Mouse (Mus musculus) gastrocnemius, postnatal 36 days (tissue): ENCODE data around the gene Ndufs6. TPM values are rescaled to one million over a fixed set of nuclear protein-coding genes. Genes with fewer than 3 reads are reported as not detected.
A peak's percentile ranks its signal among the peaks of the same experiment; 100 is the strongest.

Experiments used
- DNase-seq, 2 experiments: peaks; one replicate each; pipeline ENCODE4 v3.0.0; 2022
- intact Hi-C: fragments of 180-260 bp; cut with DNase I; formaldehyde crosslinking; loops from one replicate; pipeline ENCODE4 v1.15.1; 2025
- long read RNA-seq, 2 experiments: library from polyadenylated mRNA; stranded (forward); transcript quantifications; one replicate each; pipeline ENCODE4 v2.0.0; 2021
- total RNA-seq, 2 experiments: library from RNA; stranded (reverse); gene quantifications; 2 replicates each; pipeline ENCODE4 v1.2.3; 2021

Gene Ndufs6
- total RNA-seq: 100 to 1,000 TPM; 402 to 419 TPM
- long read RNA-seq, experiment 1, transcript Ndufs6-201 (4 exons, 568 nt): major isoform, 376 of 443 reads
- long read RNA-seq, experiment 1, transcript Ndufs6-202 (4 exons, 534 nt): minor isoform, 22 of 443 reads
- long read RNA-seq, experiment 1, partial matches to known transcripts: 35 of 443 reads
- long read RNA-seq, experiment 1, other reads (novel, unspliced or antisense): 10 of 443 reads
- long read RNA-seq, experiment 2, transcript Ndufs6-202 (4 exons, 534 nt): minor isoform, 37 of 472 reads
- long read RNA-seq, experiment 2, transcript Ndufs6-201 (4 exons, 568 nt): major isoform, 383 of 472 reads
- long read RNA-seq, experiment 2, partial matches to known transcripts: 43 of 472 reads
- long read RNA-seq, experiment 2, other reads (novel, unspliced or antisense): 8 of 472 reads

DNA sequence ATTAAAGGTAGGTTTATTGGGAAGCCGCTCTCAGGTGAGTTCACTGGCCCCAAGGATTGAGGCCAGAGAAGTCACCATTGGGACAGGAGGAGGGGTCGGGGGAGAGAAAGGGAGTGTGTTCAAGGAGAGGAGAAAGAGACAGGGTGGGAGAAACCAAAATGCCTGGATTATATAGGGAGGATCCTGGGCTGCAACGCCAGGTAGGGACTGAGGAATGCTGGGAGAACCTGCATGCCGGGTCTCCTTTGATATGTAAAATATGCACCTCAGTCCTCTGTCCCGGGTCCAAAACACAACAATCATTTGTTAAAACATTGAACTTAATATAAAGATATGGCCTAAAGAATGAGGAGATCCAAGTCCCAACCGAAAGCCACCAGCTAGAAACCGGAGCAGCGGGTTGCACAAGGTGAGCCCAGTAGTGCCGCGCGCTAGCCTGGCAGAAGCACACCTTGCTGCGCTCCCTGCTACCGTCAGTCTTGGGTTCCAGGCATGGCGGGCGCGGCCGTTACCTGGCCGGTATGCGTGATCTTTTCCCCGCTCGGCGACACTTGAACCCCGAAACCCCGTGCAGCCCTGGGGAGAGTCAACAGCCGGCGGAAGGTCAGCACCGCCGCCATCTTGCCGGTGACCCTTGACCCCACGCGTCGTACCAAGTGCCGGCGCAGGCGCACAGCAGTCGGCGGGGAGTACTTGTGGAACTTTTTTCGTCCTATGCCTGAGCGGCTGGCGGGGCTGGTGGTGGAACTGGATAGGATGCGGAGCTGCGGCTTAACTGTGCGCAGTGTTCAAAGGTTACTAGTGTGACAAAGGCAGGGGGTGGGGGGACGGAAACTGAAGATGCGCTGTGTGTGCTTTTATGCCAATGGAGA lies at the start of gene Ndufs6, which contains the start of gene Mrpl36:
Ndufs6 (minus strand) TSS at position 716 of the 872 bp plus-strand sequence.
Mrpl36 (plus strand) TSS at position 687 of the 872 bp plus-strand sequence.
- intact Hi-C loops: no loop called here

DNA sequence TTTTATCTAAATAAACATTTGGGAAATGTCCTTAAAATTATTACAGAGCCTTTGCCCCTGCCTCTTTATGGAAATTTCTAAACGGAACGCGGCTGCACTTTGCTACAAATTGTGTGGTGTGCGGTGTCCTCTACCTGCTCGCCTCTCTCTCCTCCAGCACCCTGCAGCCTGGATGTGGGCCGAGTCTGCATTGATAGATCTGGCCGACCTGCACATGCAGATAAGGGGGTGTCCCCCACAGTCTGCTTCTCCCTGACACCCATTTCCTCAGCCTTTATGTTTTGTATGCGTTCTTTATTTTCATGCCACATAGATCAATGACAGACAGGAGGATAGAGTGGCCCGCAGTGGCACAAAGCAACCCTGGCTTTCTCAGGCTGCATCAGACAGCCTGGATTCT lies 49.3 kb upstream of the Ndufs6 start:
- intact Hi-C loops: no loop called here

More for the DNA sequence above, at the start of gene Ndufs6, which contains the start of gene Mrpl36:
- peak; percentile 86 to 87 for DNase-seq

DNA sequence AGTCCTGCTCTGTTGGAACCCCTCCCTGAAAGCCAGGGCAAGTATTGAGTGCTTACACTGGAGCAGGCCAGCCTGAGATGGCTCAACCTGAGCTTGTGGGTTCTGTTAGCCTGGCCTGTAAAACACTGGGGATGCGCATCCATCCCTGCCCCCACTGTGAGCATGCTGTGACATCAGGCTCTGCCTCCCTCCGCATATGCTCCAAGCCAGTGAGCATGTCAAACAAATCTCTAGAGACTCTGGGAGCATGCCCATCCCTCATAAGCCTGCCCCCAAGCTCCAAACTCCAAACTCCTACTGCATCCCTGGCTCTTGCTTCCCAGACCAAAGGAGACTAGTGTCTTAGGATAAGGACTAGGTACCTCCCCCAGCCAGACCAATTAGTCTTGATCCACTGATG lies 46.3 kb upstream of the Ndufs6 start:
- no peak for DNase-seq
- intact Hi-C loops: no loop called here

More for the DNA sequence above, 49.3 kb upstream of the Ndufs6 start:
- no peak for DNase-seq

DNA sequence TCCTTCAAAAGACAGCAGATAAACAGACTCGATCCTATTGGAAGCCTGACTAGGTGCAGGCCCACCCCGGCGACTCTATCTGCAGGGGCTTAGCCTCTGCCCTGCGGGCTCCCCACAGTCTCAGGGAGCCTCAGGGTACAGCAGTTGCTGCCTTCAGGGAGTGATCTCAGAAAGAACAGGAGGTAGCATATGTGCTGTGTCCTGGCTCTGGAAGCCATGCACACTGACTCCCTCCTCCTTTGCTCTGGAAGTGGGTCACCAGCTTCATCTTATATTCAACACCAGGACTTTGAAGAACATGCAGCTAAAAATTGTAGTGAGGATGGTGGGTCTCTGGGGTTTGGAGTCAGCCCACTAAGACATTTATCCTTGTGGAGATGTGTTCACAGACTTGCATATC lies 45.0 kb upstream of the Ndufs6 start:
- DNase-seq: no peak
- intact Hi-C loops: no loop called here

DNA sequence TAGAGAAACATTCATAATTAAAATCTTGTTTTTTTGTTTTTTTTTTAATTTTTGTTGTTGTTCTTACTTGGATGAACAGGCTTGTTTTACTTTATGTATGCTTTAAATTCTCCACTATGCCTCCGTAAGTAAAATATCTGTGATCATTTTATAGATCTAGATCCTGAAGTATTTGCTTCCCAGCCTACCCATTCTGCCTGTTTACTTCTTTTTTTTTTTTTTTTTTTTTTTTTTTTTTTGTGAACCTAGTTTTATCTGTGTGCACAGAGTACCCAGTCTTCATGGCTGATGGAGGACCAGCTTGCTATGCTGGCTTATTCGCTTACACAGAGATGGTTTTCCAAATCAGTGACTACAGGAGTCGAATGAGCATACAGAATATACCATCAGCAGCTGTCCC lies 28.8 kb upstream of the Ndufs6 start:
- DNase-seq: no peak
- intact Hi-C loops: no loop called here

DNA sequence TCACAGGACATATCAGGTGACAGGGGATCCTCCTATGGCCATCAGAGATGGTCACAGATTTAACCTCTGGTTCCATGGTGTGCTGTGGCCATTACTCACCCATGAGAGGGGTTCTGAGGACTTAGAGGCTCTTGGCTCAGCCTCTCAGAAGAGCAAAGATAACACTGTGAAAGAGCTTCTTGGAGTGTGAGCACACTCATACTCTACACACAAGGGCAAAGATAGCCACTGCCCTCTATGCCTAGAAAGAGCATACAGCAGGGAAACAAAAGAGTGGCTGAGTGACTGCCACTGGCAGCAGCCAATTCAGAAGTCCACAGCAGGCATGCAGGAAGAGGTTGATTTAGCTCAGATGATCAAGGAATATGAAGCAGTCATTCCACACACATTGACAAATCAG lies 24.1 kb upstream of the Ndufs6 start:
- no peak for DNase-seq
- intact Hi-C loops: loop anchor here (5.0 kb wide), 1 partner anchor 190 kb away; no protein-coding TSS in a partner anchor

DNA sequence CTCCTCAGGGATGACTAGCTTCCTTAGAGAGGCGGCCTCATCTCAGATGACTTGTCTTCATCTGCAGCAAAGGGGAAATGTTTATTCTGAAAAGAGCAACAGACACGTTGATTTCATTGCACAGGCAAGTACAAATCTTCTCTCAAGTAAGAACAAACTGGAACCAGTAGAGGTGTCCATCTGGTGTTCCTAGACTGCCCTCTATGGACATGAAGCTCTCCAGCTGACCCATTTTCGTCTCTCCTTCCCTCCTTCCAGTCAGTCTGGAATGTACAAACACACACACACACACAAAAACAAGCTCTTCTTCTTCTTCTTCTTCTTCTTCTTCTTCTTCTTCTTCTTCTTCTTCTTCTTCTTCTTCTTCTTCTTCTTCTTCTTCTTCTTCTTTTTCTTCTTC lies 23.6 kb upstream of the Ndufs6 start:
- no peak for DNase-seq
- intact Hi-C loops: loop anchor here (5.0 kb wide), 1 partner anchor 190 kb away; no protein-coding TSS in a partner anchor

DNA sequence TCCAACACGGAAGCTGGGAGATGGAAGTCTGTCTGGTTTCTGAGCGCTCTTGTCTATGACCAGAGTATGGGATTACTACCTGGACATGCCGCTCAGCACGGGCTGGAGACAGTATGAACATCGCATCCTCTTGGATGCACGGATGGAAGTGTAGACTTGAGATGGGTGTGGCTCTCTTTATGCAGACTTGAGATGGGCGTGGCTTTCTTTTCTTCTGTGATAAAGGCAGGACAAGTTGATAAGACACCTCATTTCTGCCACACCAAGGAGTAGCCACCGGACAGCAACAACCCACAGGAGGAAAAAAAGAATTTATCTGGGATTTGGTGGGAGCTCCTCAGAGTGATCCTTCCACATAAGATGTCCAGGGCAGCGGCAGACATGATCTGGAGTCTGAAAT lies 22.4 kb upstream of the Ndufs6 start:
- DNase-seq: no peak
- intact Hi-C loops: loop anchor here (5.0 kb wide), 1 partner anchor 188 kb away; no protein-coding TSS in a partner anchor

DNA sequence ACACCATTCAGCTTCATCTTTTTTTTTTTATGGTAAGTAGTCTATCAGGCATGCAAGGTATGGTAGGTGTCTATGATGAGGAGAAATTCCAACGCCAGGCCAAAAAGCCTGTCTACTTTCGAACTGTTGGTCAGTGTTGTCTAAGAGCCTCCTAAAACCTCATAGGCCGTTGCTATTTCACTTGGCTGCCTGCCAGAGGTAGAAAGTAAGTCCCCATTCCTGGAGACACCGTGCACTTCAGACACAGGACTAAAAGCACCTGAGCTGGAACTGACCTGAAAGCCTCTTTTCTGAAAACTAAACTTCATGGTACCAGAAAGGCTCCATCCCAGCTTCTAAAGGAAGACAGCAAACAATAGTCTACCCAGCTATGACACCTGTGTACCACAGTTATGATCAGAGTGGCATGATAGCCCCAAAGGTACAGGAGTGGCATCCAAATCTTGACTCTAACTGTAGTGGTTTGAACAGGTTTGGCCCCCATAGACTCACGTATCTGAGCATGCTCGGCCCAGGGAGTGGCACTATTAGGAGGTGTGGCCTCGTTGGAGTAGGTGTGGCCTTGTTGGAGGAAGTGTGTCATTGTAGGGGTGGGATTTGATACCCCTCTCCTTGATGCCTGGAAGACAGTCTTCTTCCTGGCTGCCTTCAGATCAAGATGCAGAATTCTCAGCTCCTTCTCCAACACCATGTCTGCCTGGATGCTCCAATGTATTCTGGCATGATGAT lies 19.7 kb upstream of the Ndufs6 start:
- DNase-seq: no peak
- intact Hi-C loops: no loop called here

DNA sequence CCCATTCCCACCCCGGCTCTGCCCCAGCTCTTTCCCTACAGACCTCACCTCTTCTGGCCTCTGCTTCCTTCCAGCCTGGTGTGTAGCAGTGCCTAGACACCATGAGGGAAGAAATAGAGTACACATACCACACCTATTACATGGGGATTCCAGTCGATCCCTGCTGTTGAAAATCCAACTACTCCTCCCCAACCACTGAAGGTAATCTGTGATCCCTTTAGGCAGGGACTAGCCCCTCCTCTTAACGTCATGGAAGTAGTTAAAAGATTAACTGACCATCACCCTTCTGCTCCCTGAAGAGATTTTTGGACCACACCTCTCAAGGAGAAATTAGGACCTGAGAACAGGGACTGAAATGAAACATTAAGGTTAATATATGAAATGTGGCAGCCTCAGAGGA lies 18.8 kb upstream of the Ndufs6 start:
- intact Hi-C loops: no loop called here
- no peak for DNase-seq

DNA sequence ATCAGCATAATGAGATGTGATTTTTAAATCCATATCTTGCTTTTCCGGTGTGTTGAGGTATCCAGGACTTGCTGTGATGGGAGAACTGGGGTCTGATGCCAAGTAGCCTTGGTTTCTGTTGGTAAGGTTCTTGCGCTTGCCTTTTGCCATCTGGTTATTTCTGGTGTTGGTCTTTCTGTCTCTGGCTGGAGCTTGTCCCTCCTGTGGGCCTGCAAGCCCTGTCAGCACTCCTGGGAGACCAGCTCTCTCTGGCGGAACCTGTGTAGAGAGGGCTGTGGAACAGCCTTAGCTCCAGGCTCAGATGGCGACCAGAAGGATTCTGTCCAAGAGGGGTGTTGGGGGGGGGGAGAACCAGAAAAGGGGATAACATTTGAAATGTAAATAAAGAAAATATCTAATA lies 18.4 kb upstream of the Ndufs6 start:
- no peak for DNase-seq
- intact Hi-C loops: no loop called here

DNA sequence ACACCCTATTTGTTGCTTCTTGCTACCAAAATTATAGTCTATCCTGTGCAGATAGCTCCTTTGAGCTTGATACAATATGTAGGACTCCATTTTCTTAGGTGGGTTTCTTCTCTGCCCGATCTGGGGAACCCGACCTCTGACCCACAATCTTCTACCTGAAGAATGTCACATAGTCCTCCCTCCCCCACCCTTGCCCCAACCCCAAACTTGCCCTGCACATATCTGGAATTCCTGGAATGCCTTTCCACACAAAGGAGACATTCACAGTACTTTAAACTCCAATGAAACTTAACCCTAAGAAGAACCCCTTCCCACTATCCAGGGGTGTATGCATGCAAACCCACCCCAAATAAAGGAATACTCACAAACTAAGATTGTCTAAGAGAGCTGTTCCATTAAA lies 17.8 kb upstream of the Ndufs6 start:
- DNase-seq: no peak
- intact Hi-C loops: no loop called here

DNA sequence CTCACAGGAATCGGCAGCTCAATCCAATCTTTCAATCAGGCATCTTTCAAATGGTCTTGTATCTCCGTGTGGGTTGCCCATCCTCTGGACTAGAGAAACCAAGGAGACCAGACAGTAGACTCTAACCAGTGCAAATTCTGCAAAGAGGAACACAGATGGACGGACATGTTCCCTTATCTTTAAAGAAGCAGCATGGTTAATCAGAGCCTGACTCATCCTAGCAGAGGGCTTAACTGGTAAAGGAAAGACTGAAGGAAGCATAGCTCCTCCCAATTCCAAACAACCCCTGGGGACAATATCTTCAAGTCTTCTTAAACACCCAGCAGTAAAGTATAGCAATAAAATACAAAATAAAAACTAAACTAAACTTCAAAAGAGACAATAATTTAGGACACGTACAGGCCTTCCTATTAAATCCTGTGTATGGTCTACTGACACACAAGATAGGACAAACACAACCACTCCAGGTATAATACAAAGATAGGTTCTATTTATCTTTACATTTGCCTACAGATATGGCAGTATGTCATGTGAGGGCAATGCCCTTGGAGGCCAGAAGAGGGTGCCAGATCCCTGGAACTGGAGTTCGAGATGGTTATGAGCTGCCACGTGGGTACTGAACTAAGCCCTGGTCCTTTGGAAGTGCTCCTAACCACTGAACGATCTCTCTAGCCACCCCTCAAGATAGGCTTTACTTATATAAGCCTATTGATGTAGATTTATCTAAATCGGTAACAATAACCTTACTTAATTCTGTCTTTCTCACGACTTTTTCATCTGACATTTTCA lies 17.0 kb upstream of the Ndufs6 start:
- intact Hi-C loops: no loop called here
- DNase-seq: no peak

DNA sequence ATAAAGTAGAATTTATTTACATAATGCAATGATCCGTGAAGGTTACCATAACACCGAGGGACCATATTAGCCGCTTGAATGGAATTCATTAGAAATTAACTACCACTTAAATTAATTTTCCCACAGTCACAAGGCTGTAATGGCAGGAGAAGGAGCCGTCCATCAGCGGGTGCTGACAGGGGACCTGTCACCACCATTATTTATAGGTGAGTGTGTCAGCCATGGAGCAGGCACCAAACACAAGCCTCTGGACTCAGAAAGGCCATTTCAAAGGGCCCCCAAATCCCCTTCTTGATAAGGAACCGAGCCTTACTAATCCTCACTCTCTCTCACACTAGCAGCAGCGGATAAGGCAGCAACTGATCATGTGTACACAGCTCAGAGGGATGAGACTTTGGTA lies 8.4 kb upstream of the Ndufs6 start:
- intact Hi-C loops: loop anchor here (10.0 kb wide), 1 partner anchor 268 kb away; the partner anchor contains the start of gene Clptm1l
- DNase-seq: no peak

DNA sequence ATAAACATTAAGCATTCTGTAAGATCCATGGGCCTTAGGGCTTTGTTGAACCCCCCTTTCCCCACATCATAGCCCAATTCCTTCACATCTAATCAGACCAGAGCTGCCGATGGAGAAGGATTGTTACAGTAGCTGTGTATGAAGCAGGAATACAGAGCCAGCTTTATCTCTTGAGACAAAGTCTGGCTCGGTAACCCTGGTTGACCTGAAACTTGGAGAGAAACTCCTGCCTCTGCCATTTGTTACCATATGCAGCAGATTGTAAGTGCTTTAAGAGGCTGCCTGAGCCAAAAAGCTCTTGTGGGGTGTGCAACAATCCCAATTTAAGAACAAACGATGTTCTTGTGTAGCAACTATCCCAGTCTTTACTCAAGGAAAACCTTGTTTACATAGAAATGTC lies 3.4 kb upstream of the Ndufs6 start:
- intact Hi-C loops: loop anchor here (10.0 kb wide), 1 partner anchor 273 kb away; the partner anchor contains the start of gene Clptm1l
- DNase-seq: no peak

DNA sequence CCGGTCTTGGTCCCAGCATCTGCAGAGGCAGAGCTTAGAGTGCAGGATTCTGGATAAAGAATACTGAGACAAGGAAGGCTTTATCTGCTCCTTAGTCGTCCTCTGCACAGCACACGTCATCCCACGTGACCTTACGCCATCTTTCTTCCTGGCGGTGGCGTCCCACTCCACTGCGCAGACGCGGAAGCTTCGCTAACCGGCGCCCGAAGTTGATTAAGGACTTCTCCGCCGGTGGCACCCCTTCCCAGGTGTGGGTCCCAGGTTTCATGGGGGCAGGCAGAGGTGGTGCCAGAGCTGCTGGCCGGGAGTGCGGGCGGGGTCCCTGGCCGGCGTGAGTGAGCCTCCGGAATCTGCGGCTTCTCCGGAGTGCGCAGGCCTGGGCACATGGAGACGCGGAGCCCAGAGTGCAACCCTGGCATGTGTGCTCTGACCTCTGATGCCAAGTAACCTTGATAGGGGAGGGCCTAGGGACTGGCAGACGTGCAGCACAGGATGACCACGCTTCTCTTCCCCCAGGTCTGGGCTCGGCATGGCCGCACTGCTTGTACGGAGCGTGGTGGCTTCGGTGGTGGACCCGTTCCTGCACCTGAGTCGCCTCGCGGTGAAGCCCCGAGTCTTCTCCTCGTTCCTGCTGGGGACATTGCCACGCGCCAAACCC lies 2.6 kb upstream of the Ndufs6 start:
- intact Hi-C loops: loop anchor here (10.0 kb wide), 1 partner anchor 274 kb away; the partner anchor contains the start of gene Clptm1l
- DNase-seq: peak; percentile 81 to 89

DNA sequence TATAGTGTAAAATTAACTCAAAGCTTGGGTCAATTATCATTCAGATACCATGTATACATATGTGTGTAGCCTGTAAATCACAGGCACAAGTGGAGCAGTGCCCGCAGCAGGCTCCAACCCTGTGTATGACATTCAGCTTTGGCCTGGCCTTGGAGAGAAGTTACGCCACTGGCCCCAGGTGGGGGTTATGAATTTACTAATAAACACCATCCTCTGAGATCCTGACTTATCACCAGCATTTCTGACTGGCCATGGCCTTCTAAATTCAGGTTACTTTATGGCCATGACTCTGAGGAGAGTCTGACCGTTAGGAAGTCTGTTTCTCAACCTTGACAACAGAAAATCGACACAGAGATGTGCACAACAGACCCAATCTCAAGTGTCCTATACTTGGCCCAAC lies 4.9 kb downstream of the Ndufs6 start:
- DNase-seq: no peak
- intact Hi-C loops: loop anchor here (5.0 kb wide), 1 partner anchor 84 kb away; no protein-coding TSS in a partner anchor

DNA sequence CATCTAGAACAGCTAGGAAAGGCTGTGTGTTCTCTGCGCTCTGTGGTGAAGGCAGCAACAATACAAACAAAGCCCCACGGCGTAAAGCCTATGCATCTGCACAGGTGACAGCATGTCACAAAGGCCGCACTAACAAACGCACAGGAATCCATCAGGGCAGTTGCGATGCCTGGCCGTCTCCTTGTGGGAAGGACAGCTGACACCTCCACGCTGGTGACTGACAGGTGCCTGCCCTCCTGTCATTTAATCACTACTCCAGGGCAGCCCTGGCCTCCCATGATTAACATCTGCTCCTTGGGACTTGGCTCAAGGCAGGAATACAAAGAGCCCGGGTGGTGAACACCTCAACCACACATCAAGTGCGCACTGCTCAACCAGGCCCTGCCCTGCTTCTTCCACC lies 5.7 kb downstream of the Ndufs6 start:
- DNase-seq: peak in 1 of 2 experiments; percentile 10
- intact Hi-C loops: loop anchor here (5.0 kb wide), 1 partner anchor 85 kb away; no protein-coding TSS in a partner anchor

DNA sequence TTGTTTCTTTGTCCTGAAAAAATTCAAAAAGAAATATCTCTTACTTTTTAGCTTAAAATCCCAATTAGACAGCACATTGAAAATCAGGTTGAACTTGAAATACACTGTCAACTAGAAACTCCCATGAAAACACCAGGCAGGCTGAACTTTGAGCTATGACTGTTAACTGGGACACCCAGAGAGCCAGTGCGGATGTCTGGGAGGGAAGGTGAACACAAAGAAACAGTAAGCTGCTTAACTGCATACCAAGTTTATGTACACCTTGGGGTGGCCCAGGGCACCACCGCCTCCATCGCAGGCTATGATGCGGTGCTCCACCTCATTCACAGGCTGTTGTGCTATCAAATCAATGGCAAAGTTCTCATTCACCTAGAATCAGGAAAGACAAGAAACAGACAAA lies 8.3 kb downstream of the Ndufs6 start:
- no peak for DNase-seq
- intact Hi-C loops: loop anchor here (5.0 kb wide), 1 partner anchor 87 kb away; no protein-coding TSS in a partner anchor
